Mouse (Mus musculus) bone marrow, adult 2 months (tissue): Measurements from ENCODE around the gene Atp1a2. TPM values are rescaled to one million over a fixed set of nuclear protein-coding genes. Genes with fewer than 3 reads are reported as not detected.

Source experiments
- H3K27ac ChIP-seq: fragments of 200-500 bp; 2 replicates; pipeline ENCODE4 v1.5.1; 2012; ENCODE audit warnings: low read depth, mild to moderate bottlenecking, control low read depth, inconsistent platforms, low read length; ENCODE audit not compliant: control insufficient read depth, poor library complexity, insufficient read depth
- H3K4me1 ChIP-seq: fragments of 200-500 bp; 2 replicates; pipeline ENCODE4 v1.6.1; 2011; ENCODE audit warnings: low read length; ENCODE audit not compliant: control insufficient read depth, insufficient read depth
- H3K4me3 ChIP-seq: fragments of 200-500 bp; replicated peaks from 2 replicates; pipeline ENCODE3; 2011; ENCODE audit warnings: mild to moderate bottlenecking, low read depth, low read length, control low read depth; ENCODE audit not compliant: control insufficient read depth
- CTCF ChIP-seq: fragments of 200-500 bp; IDR thresholded peaks from 2 replicates; pipeline ENCODE4 v1.5.1; 2011; ENCODE audit warnings: low read length, control low read depth; ENCODE audit not compliant: control insufficient read depth, insufficient read depth
- POLR2A ChIP-seq: fragments of 200-500 bp; IDR thresholded peaks from 2 replicates; pipeline ENCODE4 v1.6.1; 2011; ENCODE audit warnings: low read depth, mild to moderate bottlenecking, control low read depth, low read length, borderline replicate concordance; ENCODE audit not compliant: control insufficient read depth
- WGBS: fragments of 180-500 bp; shearing (Covaris S2); methylation state at CpG from one replicate; pipeline ENCODE4 v1.1.7; 2018; 5-methylcytosine and 5-hydroxymethylcytosine counted together
- polyA plus RNA-seq: library from polyadenylated mRNA; stranded (reverse); fragments of >200 nt; gene quantifications from 2 replicates; pipeline ENCODE4 v1.2.4, GENCODE M21; 2011; ENCODE audit warnings: low replicate concordance; ENCODE audit not compliant: missing spikeins, insufficient read depth, insufficient read length

Gene Atp1a2
- polyA plus RNA-seq, 1 experiment, result 2.9 TPM

- H3K4me3 ChIP-seq, result no peak overlapping the region
- TF ChIP-seq CTCF (no peak), POLR2A (no peak)
- WGBS, result 60% methylated on average over 2 of the region's 2 CpGs
- no peaks in the 10 kb centered on the region; the same call in 1 of the 2 replicates for H3K4me1 ChIP-seq
- H3K27ac ChIP-seq, result no peak overlapping the region
Measured at GRCm38 (mm10) chr1:172337411-172338185, 39.7 kb upstream of the Atp1a2 start.

- WGBS, result 22% methylated on average over 15 of the region's 15 CpGs
- Histone ChIP-seq H3K4me1 (peaks cover 1% of the 10 kb centered on the region), H3K27ac (no peak overlapping the region), H3K4me3 (no peak overlapping the region)
- no peak for TF ChIP-seq POLR2A
- TF ChIP-seq CTCF, result no peak
Measured at GRCm38 (mm10) chr1:172335804-172336203, 37.9 kb upstream of the Atp1a2 start.

- H3K4me1 ChIP-seq, result peaks cover 1% of the 10 kb centered on the region
- 54% methylated on average over 3 of the region's 3 CpGs for WGBS
- no peak overlapping the region for H3K27ac ChIP-seq
- H3K4me3 ChIP-seq, result no peak overlapping the region
- TF ChIP-seq CTCF (no peak), POLR2A (no peak)
Measured at GRCm38 (mm10) chr1:172333512-172333911, 35.6 kb upstream of the Atp1a2 start.

- H3K4me3 ChIP-seq, result no peak overlapping the region
- peaks cover 1% of the 10 kb centered on the region for H3K4me1 ChIP-seq
- H3K27ac ChIP-seq, result no peak overlapping the region
- no peak for TF ChIP-seq POLR2A
- TF ChIP-seq CTCF, result no peak
- 63% methylated on average over 2 of the region's 2 CpGs for WGBS
Measured at GRCm38 (mm10) chr1:172332925-172333324, 35.1 kb upstream of the Atp1a2 start.

GRCm38 (mm10) chr1:172331422-172331947 lies 33.6 kb upstream of the Atp1a2 start:
- peaks cover 1% of the 10 kb centered on the region for H3K4me1 ChIP-seq
- no peak overlapping the region for H3K4me3 ChIP-seq
- TF ChIP-seq POLR2A (no peak), CTCF (no peak)
- 41% methylated on average over 8 of the region's 8 CpGs for WGBS
- no peak overlapping the region for H3K27ac ChIP-seq

- no peak overlapping the region for H3K27ac ChIP-seq
- no peak overlapping the region for H3K4me3 ChIP-seq
- 83% methylated on average over 6 of the region's 6 CpGs for WGBS
- H3K4me1 ChIP-seq, result peaks cover 2% of the 10 kb centered on the region
- no peak for TF ChIP-seq CTCF
- no peak for TF ChIP-seq POLR2A
Measured at GRCm38 (mm10) chr1:172329616-172330015, 31.8 kb upstream of the Atp1a2 start.

- H3K4me3 ChIP-seq, result no peak within 1 kb of the TSS
- H3K27ac ChIP-seq, result no peak within 1 kb of the TSS
- TF ChIP-seq CTCF, result no peak
- no peak for TF ChIP-seq POLR2A
- WGBS, result 48% methylated on average over 9 of the region's 9 CpGs
- H3K4me1 ChIP-seq, result peaks cover 2% of the 10 kb centered on the region
Measured at GRCm38 (mm10) chr1:172329131-172329530, 31.3 kb upstream of the Atp1a2 start, which contains the start of gene Kcnj9. TSS of gene Kcnj9 (minus strand) at chr1:172329318.

- Histone ChIP-seq H3K4me1 (peaks cover 2% of the 10 kb centered on the region), H3K4me3 (no peak overlapping the region), H3K27ac (no peak overlapping the region)
- TF ChIP-seq POLR2A, result no peak
- no peak for TF ChIP-seq CTCF
- 67% methylated on average over 7 of the region's 7 CpGs for WGBS
Measured at GRCm38 (mm10) chr1:172328461-172328860, 30.6 kb upstream of the Atp1a2 start.
